Mouse (Mus musculus) cerebellum, postnatal 10 days (tissue): ENCODE results near the gene Tpi1.
"Not testable (repeated sequence)": the region's sequence is repeated elsewhere in the genome, so short reads cannot be mapped to it uniquely, and the experiment has no call there.

ENCODE experiments used
- DNase-seq, 2 experiments: peaks; one replicate each; pipeline ENCODE4 v3.0.0; 2021; ENCODE audit warnings: mixed read lengths in 2 of 2

Tpi1 gene

DNA sequence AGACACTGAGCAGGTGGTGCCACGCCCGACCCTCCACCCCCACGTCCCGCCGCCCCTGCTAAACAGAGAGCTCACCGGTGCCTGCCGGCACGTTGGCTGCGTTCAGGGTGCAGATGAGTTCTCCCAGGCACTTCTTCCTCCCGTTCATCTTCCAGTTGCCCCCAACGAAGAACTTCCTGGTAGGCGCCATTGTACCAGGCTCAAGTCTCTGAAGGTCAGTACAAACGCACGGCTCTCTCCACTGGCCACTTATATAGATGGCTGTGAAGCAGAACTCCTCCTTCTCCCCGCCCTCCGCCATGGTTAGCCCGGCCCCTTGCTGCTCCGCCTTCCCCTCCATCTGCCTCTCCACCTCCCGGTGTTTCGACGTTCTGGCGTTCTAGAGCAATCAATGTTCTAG lies at the start of gene Tpi1:
Gene Tpi1 (minus strand): TSS at position 364 of the 400 bp plus-strand sequence.
- DNase-seq = peak; percentile 95 to 97

DNA sequence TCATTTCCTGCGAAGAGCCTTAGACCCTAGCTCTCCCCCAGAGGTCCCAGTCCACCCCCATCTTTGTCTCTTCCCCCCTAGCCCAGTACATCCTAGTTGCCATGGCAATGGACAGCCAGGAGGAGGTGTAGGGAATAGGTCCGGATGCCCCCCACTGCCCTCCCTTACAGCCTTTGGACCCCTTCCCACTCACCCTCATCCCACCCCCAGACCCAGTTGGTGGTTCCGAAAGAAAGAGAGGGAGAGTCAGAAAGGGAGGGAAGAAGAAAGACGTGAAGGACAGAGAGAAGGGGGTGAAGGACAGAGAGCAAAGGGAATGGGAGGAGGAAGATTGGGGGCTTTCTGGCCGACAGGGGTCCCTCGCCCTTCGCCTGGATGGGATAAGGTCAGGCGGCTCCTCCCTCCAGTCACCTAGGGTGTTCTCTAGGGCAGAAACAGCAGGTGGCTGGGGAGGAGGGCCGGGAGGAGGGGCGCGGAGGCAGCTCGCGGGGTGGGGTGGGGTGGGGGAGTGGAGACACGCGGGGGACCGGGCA lies 49.1 kb upstream of the Tpi1 start:
- peak; percentile 69 to 79 for DNase-seq

DNA sequence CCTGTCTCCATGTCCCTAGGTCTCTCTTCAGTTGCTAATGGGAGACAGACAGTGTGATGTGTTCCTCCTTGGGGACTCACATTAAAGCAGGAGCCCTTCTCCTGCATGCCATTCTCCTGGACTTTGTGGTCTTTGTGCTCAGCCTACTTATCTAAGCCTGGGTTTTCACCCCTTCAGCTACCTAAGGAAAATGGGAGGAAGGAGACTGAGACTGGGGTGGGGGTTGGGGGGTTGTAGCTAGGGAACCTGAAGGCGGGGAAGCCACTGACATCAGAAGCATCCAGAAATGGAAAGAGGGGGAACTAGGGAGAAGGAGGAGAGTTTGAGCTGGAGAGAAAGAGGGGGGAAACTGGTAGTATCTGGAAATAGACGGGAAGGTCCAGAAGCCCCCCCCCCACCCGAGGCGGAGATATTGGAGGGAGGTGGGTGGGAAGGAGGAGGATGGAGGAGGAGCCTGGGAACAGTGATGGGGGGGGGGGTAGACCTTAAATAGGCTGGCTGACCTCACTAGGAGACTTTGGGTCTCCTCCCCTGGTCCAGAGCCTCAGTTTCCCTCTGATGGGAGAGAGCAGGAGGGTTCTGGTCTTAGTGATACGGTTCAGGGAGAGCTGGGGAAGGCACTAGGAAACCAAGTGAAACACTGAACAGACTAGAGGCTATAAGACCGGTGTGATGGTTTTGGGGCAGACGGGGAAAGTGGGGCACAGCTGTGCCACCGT lies 48.5 kb upstream of the Tpi1 start:
- DNase-seq = peak; percentile 41 to 50

DNA sequence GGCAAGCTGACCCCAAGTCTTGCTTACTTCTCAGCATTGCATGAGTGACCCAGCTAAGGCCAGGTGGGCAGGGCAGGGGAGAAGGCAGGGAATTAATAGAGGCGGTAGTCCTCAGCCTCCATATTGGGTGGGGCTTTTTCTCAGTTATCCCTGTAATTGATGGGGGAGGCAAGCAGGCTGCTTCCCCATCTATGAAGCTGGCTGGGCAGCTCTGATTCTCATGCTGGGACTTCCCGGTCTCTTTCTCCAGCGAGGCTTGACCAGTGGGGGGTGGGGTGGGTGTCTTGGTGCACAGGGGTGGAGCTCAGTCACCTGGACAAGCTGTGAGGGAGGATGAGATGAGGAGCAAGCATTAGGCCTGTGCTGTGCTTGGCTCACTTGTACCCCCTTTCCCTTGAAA lies 47.7 kb upstream of the Tpi1 start:
- peak; percentile 53 to 55 for DNase-seq

DNA sequence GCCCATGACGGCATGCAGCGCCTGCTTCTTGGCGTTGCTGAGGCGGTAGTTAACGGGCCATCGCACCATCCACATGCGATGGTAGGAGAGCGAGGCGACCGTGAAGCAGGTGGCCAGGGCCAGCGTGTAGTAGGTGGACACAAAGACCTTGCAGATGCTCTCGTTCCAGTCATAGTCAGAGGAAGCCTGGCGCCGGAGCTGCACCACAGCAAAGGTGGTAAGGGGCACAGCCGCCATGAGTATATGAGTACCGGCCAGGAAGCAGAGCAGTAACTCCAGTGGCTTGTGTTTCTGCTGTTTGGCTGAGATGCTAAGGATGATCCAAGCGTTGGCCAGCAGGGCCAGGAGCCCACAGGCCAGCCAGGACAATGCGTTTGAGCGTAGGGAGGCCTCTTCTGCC lies 47.2 kb upstream of the Tpi1 start:
- peak; percentile 63 to 64 for DNase-seq

DNA sequence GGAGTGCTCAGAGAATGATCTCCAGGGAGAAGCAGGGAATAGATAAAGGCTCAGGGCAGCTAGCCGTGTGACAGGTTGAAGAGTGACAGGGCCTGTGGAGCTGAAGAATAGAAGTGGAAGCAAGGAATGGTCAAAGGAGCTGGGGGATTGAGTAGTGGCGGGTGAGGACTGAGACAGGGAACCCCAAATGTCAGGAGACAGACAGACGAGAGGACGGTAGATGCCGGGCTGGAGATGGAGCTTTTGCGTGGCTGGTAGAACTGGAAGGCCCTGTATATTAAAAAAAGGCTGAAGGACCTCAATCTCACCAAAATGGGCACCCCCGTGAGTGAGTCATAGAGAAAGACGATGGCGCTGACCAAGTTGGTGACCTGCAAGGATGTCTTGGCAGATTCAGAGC lies 46.4 kb upstream of the Tpi1 start:
- DNase-seq = peak in 1 of 2 experiments; percentile 37

DNA sequence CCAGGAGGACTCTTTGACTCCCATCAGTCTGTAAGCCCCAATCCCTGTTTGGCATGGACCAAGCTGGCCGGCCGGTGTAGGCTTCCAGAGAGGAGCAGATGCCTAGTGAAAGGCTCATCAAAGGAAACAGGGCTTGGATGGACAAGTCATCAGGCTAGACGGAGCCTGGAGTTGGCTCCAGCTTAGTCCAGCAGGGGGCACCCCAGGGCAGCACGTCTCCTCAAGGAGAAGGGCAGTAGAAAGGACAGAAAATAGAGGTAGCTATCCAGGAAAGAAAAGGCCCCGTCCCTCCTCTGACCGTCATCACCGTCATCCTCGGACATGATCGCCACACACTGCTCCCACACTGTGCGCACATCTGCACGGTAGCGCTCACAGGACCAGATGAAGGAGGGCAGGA lies 45.6 kb upstream of the Tpi1 start:
- peak; percentile 97 to 98 for DNase-seq

DNA sequence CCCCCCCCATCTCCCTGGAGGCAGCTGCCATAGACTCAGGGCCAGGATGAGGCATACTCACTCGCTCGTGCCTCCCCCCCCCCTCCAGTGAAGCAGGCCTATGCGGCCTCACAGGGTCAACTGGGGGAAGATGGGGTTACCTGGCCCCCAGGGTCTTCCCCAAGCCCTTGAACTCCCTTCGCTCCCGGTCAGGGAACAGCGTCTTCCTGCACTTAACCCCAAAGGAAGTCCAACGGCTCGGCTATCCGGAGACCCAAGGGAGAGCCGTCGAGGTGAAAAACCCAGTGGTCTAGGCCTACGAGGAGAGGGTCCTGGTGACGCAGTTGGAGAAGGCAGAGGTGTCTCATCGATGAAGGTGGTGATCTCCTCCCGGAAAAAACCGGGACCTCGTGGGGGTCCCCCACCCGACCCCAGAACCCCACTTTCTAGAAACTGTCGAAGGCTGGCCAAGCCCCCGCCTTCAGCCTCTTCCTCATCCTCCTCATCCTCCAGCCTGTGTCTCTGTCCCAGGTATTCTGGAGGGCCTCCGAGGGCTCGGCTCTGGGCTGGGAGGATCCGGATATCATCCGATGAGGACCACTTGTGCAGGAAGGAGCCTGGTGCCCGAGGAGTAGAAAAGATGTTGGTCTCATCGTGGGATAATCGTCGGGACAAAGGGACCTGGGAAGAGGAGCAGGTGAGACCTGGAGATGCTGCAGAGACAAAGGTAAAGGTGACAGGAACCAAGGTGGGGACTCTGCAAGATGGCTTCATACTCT lies 44.6 kb upstream of the Tpi1 start:
- peak in 1 of 2 experiments; percentile 25 for DNase-seq

DNA sequence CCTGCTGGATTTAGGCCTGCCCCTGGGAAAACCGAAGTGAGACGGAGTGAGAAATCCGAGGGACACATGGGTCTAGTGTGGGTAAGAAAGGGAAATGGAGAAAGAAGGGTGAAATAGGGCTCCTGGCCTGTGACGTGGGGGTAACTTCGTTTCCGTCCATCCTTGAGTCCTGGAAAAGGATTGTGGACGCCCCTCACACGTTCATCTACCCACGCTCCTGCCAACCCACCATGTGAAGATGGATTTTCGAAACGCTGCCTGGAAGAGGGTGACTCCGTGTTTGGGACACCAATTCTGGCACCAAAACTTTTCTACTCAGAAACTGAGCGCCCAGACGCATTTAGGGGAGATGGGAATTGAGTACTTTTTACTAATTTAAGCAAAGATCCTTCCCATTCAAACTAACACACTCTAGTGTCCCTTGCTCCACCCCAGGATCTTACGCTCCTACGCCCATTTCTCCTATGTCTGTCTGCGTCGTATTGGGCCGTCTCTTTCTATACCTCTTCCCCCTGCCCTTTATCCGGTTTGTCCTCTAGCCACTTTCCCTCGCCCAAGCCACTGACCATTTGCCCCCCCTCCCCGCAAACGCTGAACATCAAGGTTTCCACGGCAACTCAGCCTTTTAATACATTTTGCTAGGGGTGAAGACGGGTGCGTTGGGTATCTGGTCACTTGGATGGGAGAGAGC lies 43.9 kb upstream of the Tpi1 start:
- peak; percentile 35 to 48 for DNase-seq

DNA sequence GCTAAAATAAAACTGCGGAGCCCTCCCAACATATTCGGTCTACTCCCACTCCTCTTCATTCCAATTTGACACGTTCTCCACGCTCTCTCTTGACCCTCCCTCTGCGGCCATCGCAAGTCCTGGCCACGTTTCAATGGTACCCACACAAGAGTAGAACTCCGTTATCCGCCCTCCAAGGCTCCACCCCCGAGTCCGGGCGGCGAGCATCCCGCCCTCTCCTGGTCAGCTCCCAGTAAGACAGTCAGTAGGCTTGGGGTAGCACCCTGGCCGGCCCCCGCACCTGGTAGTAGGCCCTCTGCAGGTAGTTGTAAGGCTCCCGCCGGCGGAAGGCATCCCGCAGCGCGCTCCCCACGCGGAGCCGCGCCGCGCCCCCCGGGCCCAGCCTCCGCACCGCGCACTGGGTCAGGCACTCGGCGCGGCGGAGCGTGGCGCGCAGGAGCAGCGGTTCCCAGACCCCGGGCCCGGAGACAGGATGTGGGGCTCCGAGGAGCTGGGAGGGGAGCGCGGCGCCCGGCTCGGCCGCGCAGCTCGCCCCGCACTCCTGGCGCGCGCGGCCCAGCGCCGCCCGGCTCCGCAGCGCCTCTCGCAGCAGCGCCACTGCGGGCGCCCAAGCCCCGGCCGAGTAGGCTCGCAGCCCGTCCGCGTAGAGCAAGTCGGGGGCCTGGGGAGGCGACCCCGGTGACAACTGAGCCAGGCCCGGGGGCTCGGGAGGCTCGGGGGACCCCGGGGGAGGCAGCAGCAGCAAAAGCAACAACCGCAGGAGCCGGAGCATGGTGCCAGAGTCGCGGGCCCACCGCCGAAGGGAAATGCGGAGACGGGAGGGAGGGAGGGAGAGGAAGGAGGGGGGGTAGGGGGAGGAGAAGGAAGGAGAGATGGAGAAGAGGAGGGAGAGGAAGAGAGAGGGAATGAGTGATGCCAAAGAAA lies 43.1 kb upstream of the Tpi1 start, which contains the start of gene P3h3:
Gene P3h3 (minus strand): TSS at position 837 of the 924 bp plus-strand sequence.
- DNase-seq = peak; percentile 95

DNA sequence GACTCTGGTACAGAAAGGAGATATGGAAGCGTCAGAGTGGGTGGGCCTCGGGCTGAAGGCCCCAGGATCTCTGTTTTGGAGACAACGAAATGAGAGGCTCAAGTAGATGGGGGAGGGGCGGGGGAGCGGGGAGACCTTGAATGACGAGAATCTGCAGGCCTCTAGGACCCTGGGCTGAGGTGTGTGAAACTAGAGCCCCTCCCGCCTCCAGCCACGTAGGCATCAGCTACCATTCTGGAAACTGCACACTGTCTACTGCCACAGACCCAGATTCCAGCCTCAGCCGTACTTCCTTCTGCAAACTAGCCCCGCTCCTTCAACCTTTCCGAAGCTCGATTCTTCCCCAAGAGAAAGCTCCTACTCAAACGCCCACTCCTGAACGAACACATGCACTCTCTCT lies 42.2 kb upstream of the Tpi1 start:
- DNase-seq = peak; percentile 84 to 86

DNA sequence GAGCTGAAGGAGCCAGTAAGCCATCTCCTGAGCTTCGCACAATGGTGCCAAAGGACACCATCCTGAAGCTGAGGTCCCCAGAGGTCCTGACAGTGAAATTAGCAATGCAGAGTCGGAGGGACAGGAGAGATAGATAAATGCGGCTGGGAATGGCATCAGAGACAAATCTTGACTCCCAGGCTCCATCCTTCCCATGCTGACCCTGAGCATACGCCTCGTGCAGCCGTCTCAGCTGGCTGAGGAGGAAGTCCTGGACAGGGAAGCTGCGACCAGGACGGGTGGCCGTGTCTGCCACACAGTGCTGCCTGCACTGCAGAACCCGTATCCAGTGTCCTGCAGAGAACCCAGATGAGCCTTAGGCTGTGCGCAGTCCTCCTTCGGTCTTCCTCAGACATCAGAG lies 40.6 kb upstream of the Tpi1 start:
- DNase-seq = no peak

DNA sequence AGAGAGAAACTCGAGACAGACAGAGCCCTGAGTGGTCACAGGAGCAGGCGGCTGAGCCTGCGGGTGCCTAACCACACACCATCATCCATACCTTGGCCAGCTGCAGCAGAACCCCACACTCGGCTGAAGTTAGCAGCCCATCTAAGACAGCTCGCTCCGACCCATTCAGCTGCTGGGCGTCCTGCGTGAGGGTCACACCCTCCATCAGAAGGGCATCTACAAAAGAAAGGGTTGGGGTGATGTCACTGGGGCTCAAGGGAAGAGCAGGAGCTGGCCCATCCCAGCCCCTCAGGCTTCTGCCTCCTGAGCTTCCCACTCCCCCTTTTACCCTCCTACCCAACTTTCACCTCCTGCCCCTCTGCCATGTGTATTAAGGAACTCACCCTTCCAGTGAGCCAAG lies 36.4 kb upstream of the Tpi1 start:
- DNase-seq = no peak

DNA sequence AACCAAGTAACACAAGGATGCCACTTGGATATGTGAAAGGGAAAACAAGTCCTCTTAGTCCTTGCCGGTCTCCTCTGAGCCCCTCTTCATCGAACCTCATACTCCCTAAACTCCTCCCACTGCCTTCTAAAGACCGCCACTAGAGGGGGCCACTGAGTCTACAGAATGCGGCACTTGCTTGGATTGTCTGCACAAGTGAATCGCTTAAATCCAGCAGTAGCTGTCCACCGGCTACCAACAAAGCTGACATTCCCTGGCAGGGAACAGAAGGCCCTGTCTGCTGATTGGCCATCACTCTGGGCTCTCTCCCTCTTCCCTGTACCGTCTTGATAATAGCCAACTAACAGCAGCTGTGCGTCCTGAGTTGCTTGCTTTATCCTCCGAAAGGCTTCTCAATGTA lies 33.2 kb upstream of the Tpi1 start:
- peak; percentile 98 to 99 for DNase-seq

DNA sequence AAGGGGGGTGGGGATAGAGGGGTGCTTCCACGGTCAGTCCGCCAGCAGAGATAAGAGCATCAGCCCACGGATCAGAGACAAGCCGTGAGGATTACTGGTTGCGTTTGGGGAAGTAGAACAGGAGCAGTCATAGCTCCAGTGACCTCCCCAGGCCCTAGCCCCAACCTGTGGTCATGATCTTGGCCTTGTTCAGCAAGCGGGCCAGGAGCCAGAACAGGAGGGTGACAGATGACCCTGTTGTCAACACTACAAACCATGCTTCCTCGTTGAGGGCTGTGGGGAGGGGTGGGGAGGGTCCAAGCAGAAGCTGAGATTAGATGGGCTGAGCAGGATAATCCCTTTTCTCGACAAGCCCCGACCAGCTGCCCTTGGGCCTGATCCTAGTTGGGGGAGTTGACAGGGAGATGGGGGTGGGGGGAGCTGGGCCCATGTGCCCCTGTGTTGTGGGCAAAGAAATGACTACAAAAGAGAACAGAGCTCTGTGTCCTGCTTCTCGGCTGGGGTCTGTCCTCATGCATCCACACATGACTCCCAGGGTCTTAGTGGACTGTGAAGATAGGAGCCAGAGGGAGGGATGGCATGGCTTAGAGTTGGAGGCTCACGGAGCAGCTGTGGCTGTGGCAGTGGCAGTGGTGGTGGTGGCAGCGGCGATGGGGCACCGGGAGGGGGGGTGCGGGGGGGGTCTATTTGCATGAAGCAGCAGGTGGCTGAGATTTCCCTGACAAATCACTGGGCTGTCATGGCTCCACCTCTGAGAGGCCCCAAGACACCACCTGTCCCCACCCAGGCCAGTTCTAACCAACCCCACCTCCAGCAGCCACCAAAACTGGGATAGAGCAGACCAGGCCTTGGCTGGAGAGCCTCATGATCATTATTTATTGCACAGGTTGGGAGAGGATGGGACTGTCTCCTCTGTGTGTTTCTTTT lies 26.4 kb upstream of the Tpi1 start, which contains the start of gene Gnb3:
Gene Gnb3 (minus strand): TSS at position 35 of the 927 bp plus-strand sequence.
- DNase-seq = peak; percentile 70 to 73

DNA sequence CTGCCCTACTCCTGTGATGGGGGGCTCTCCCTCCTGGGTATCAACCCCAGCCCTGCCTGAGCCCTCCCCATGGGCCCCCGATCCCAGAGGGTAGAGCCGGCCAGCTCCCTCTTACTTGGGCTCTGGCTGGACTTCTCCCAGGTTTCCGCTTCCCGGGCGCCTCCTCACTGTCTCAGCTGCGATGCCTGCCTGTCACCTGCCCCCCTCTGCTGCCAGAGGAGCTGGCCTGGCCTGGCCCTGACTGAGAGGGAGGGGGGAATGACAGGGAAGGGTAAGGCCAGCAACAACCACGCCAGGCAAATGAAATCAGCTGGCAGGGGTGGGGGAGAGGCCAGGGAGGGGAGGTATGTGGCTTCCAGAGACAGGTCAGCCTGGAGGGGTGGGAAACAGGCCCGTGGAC lies 25.7 kb upstream of the Tpi1 start:
- DNase-seq = peak; percentile 68 to 71

DNA sequence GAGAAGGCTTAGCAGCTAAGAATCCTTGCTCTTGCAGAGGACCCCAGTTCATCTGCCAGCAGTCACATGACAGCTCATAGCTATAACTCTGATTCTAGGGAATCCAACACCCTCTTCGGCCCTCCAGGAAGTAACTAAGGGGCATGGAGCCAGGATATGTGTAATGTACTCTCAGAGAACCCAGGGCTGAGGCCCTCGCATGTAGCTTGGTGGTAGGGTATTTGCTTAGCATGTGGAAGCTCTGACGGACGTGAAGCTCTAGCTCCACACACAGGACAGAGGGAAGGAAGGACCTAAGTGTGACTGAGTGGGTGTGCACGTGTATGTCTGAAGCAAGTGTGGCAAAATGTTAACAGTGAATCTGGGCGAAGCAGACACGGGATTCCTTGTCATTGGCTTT lies 22.3 kb upstream of the Tpi1 start:
- DNase-seq = no peak

DNA sequence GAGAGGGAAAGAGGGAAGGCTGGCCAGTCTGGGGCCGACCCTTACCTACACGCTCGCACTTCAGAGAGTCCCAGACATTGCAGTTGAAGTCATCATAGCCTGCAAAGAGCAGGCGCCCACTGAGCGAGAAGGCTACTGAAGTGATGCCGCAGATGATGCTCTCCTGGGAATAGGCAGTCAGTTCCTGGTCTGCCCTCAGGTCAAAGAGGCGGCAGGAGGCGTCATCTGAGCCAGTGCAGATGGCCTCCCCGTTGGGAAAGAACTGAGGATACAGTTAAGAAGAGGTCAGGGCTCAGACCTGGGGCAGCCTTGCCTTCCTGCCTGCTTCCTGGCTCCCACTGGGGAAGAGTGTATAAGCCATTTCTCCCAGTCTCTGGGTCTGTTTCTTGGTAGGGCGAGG lies 21.4 kb upstream of the Tpi1 start:
- DNase-seq = no peak

DNA sequence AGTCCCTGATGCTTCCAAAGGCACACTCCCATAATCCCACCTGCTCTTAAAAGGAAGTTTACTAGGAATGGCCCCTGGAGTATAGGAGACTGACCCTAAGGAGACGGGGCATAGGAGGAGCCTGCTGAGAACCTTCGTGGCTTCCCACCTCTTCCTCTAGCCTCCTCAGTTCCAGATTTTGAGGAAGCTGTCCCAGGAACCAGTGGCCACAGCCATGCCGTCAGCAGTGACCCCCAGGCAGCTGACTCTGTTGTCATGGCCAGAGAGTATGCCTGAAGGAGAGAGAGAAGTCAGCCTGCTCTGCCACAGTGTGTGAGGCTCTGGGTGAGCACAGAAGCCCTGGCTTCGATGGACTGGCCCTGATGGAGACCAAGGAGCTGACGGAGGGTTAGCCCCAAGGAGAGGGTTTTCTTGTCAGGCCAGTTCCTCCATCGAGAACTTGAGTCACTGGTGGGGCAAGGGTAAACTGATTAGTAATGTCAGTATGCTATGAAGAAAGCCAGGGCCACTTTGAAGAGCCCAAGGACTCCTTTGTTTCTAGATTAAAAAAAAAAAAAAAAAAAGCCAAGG lies 20.5 kb upstream of the Tpi1 start:
- DNase-seq = no peak

DNA sequence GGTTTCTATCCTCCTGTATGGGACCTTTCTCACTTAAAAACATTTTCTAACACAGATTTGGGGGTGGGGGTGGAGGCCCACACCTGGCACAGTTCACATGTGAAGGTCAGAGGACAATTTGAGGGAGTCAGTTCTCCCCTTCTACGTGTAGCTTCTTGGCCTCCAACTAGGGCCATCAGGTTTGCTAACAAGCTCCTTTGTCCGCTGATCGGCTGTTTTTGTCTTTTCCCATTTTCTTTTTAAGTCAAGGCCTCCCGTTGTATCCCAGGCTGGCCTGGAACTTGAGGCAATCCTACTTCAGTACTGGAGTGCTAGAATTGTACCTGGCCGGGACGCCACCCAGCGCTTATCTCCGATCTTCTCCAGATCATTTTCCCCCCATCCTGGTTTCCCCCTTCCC lies 17.6 kb upstream of the Tpi1 start:
- DNase-seq = no peak

DNA sequence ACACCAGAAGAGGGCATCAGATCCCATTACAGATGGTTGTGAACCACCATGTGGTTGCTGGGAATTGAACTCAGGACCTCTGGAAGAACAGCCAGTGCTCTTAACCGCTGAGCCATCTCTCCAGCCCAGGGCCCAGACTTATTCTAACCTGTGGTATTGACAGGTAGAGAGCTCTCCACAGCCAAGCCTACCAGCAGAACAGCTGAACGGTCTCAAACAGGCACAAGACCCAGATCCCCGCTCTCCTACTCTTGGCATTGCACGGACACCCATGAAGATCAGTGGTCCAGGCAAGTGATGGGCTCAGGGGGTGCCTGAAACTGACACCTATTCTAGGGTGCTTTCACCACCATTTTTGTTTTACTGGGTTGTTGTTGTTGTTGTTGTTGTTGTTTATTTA lies 17.1 kb upstream of the Tpi1 start:
- not testable (repeated sequence) for DNase-seq
